Mouse (Mus musculus) lung, embryonic 15.5 days (tissue): ENCODE measurements around the gene Akap13. TPM values are rescaled to one million over a fixed set of nuclear protein-coding genes. Genes with fewer than 3 reads are reported as not detected.

Experiments used
- ATAC-seq: fragments of 200-750 bp; cut with Nextera tagmentation; 2 replicates; pipeline ENCODE4 v1.8.0; 2017; ENCODE audit warnings: moderate number of reproducible peaks, borderline replicate concordance; ENCODE audit not compliant: low FRiP score, low TSS enrichment; ENCODE audit errors: extremely low read depth
- H3K27ac ChIP-seq: fragments of 300-500 bp; sonication (generic); 2 replicates; pipeline ENCODE4 v1.5.1; 2015; ENCODE audit warnings: moderate library complexity, mild to moderate bottlenecking, inconsistent platforms
- H3K27me3 ChIP-seq: fragments of 300-500 bp; sonication (generic); 2 replicates; pipeline ENCODE4 v1.6.1; 2015; ENCODE audit warnings: inconsistent platforms
- H3K36me3 ChIP-seq: fragments of 300-500 bp; sonication (generic); 2 replicates; pipeline ENCODE4 v1.6.1; 2015; ENCODE audit warnings: inconsistent platforms
- H3K4me1 ChIP-seq: fragments of 300-500 bp; sonication (generic); 2 replicates; pipeline ENCODE4 v1.6.1; 2015; ENCODE audit warnings: inconsistent platforms
- H3K4me2 ChIP-seq: fragments of 300-500 bp; sonication (generic); 2 replicates; pipeline ENCODE4 v1.6.1; 2015; ENCODE audit warnings: inconsistent platforms, mild to moderate bottlenecking, moderate library complexity
- H3K4me3 ChIP-seq: fragments of 300-500 bp; sonication (generic); 2 replicates; pipeline ENCODE4 v1.5.1; 2015; ENCODE audit warnings: mild to moderate bottlenecking, inconsistent platforms
- H3K9ac ChIP-seq: fragments of 300-500 bp; sonication (generic); 2 replicates; pipeline ENCODE4 v1.6.1; 2015; ENCODE audit warnings: inconsistent platforms
- H3K9me3 ChIP-seq: fragments of 300-500 bp; sonication (generic); 2 replicates; pipeline ENCODE4 v1.6.1; 2016; ENCODE audit warnings: inconsistent platforms
- WGBS: fragments of 180-500 bp; shearing (Covaris S2); methylation state at CpG from one replicate; pipeline ENCODE4 v1.1.7; 2015; 5-methylcytosine and 5-hydroxymethylcytosine counted together
- polyA plus RNA-seq: library from polyadenylated mRNA; unstranded; fragments of >200 nt; fragmentation: Nextera tagmentation; extraction: Ambion mirVana; gene quantifications from 2 replicates; pipeline ENCODE4 v1.2.1, GENCODE M21; 2015

Gene Akap13
- polyA plus RNA-seq, 1 experiment from 2014 or later = 39.0 TPM

DNA sequence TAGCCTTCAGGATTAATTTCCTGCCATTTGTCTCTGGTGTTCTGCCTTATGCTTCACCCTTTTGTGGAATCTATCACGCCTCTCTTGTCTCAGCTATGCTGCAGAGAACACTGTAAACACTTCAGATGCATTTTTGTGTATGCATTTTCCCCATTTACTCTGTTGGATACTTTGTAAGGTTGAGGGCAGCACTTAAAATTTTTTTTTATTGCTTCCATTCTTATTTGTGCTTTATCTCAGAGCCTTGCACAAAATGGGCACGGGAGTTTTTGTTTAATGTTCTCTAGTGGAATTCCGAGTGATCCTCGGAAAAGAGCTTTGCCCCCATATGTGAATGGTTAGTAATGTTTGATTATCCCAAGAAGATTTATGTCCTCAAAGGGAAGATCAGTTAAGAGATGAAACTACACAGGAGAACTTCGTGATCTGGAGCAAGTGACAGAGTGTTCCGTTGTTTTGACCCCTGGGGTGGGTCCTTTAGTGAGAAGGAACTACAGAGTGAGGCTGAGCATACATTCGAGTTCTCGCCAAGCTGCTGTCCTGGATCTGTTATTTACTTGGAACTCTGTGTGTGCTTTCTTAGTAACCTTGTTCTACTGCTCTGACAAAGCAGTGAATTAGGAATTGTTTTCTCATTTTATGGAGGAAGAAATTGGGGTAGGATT, 97.8 kb downstream of the Akap13 start:
- H3K27ac ChIP-seq = peak overlapping the region; percentile 66
- no peaks in the 10 kb centered on the region for H3K36me3 ChIP-seq
- no peak overlapping the region for H3K9ac ChIP-seq
- no peaks in the 10 kb centered on the region for H3K9me3 ChIP-seq
- H3K4me1 ChIP-seq = peaks cover 53% of the 10 kb centered on the region
- no peak for ATAC-seq
- no peak overlapping the region for H3K4me3 ChIP-seq
- no peak overlapping the region for H3K4me2 ChIP-seq
- no peaks in the 10 kb centered on the region for H3K27me3 ChIP-seq
- WGBS = 36% methylated on average over 8 of the region's 8 CpGs

GRCm38 (mm10) chr7:75553667-75554045, 98.3 kb downstream of the Akap13 start:
- Histone ChIP-seq H3K4me2 (no peak overlapping the region), H3K9me3 (no peaks in the 10 kb centered on the region), H3K27me3 (no peaks in the 10 kb centered on the region), H3K36me3 (no peaks in the 10 kb centered on the region), H3K4me1 (peaks cover 58% of the 10 kb centered on the region), H3K27ac (peak overlapping the region; percentile 66), H3K9ac (no peak overlapping the region), H3K4me3 (no peak overlapping the region)
- no peak for ATAC-seq

DNA sequence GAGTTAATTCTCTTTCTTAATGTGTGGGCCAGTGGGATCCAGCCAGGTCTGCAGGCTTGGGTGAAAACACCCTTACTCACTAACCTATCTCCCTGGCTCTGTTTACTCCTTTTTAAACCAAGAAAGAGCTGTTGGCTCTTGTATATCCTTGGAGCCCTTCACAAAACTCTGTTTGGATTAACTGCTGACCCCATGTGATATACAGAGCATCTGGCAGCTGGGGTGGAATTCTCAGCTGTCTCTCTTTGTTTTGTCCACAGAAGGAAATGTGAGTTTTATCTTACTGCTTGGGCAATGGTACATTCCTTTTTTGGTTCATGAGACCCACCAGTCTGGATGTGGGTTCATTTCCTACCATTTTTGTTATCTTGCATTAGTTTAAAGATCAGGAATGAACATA, 98.7 kb downstream of the Akap13 start:
- ATAC-seq = peak; percentile 79

GRCm38 (mm10) chr7:75555940-75556339, 100.6 kb downstream of the Akap13 start:
- no peak overlapping the region for H3K4me3 ChIP-seq
- H3K27ac ChIP-seq = 0 out of 2 replicates have a peak overlapping the region, but pooled peaks have one; percentile 7
- no peak for ATAC-seq
- no peak overlapping the region for H3K4me2 ChIP-seq
- H3K9ac ChIP-seq = no peak overlapping the region
- no peaks in the 10 kb centered on the region for H3K9me3 ChIP-seq
- no peaks in the 10 kb centered on the region for H3K36me3 ChIP-seq
- 33% methylated on average over 6 of the region's 6 CpGs for WGBS
- H3K27me3 ChIP-seq = no peaks in the 10 kb centered on the region
- H3K4me1 ChIP-seq = peaks cover 62% of the 10 kb centered on the region

More for the DNA sequence above, 98.7 kb downstream of the Akap13 start:
- no peak overlapping the region for H3K9ac ChIP-seq
- H3K4me2 ChIP-seq = no peak overlapping the region
- peaks cover 62% of the 10 kb centered on the region for H3K4me1 ChIP-seq
- H3K9me3 ChIP-seq = no peaks in the 10 kb centered on the region
- H3K36me3 ChIP-seq = no peaks in the 10 kb centered on the region
- H3K27me3 ChIP-seq = no peaks in the 10 kb centered on the region
- no peak overlapping the region for H3K4me3 ChIP-seq
- peak overlapping the region; percentile 66 for H3K27ac ChIP-seq

- Histone ChIP-seq H3K27ac (0 out of 2 replicates have a peak overlapping the region, but pooled peaks have one; percentile 4), H3K27me3 (no peaks in the 10 kb centered on the region), H3K4me3 (no peak overlapping the region), H3K9ac (no peak overlapping the region), H3K4me1 (peaks cover 46% of the 10 kb centered on the region), H3K36me3 (no peaks in the 10 kb centered on the region), H3K4me2 (no peak overlapping the region), H3K9me3 (no peaks in the 10 kb centered on the region)
- WGBS = 88% methylated on average over 1 of the region's 1 CpGs
- no peak for ATAC-seq
These were observed 102.9 kb downstream of the Akap13 start for GRCm38 (mm10) chr7:75558225-75558624.

DNA sequence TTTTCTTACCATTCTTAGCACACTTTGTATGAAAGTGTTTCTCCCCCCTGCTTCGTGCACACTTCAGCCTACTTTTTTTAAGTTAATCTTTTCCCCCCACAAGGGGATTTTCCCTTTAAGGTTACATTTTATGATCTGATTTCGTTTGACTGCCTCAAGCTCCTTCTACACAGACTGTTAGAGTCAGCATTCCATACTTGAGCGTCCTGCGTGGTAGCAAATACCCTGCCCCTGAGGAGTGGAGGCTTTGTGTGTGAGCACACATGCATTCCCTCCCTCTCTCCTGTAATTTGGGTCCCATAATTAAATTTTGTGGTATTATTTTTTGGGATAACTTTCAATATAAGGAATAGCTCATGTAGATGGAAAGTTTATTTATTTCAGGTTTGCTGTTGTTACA, 103.8 kb downstream of the Akap13 start:
- peaks cover 37% of the 10 kb centered on the region for H3K4me1 ChIP-seq
- WGBS = 31% methylated on average over 4 of the region's 4 CpGs

DNA sequence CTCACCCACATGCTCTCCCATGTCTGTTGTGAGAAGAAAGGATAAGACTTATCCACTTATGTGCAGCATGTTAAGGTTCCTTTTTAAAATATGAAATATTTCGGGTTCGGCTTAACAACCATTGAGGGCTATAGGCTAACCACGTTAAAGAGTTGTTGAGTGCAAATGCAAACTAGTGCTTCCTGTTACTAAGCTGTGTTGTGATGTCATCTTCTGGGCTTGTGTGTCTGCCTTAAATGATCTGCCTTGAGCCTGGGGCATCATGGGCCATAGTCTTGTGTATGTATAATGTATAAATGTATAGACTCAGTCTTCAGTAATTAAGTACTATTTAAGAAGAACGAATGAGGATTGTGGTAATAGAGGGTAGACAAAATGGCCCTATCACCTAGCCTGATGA, 104.6 kb downstream of the Akap13 start:
- WGBS = 72% methylated on average over 4 of the region's 4 CpGs
- no peak overlapping the region for H3K27ac ChIP-seq

More for the DNA sequence above, 103.8 kb downstream of the Akap13 start:
- ATAC-seq = no peak
- Histone ChIP-seq H3K9ac (no peak overlapping the region), H3K27ac (no peak overlapping the region; the same call in 1 of the 2 replicates), H3K36me3 (no peaks in the 10 kb centered on the region), H3K4me2 (no peak overlapping the region), H3K4me3 (no peak overlapping the region), H3K27me3 (no peaks in the 10 kb centered on the region), H3K9me3 (no peaks in the 10 kb centered on the region)

GRCm38 (mm10) chr7:75560566-75560965, 105.2 kb downstream of the Akap13 start:
- H3K27me3 ChIP-seq = no peaks in the 10 kb centered on the region
- no peaks in the 10 kb centered on the region for H3K36me3 ChIP-seq
- H3K9me3 ChIP-seq = no peaks in the 10 kb centered on the region
- H3K9ac ChIP-seq = no peak overlapping the region
- no peak overlapping the region for H3K27ac ChIP-seq
- H3K4me3 ChIP-seq = no peak overlapping the region
- H3K4me1 ChIP-seq = peaks cover 28% of the 10 kb centered on the region
- no peak overlapping the region for H3K4me2 ChIP-seq
- ATAC-seq = no peak
- 84% methylated on average over 2 of the region's 2 CpGs for WGBS

More for the DNA sequence above, 104.6 kb downstream of the Akap13 start:
- H3K4me1 ChIP-seq = peaks cover 31% of the 10 kb centered on the region
- H3K4me2 ChIP-seq = no peak overlapping the region
- ATAC-seq = no peak
- H3K9me3 ChIP-seq = no peaks in the 10 kb centered on the region
- H3K36me3 ChIP-seq = no peaks in the 10 kb centered on the region
- no peak overlapping the region for H3K9ac ChIP-seq
- no peaks in the 10 kb centered on the region for H3K27me3 ChIP-seq
- no peak overlapping the region for H3K4me3 ChIP-seq

DNA sequence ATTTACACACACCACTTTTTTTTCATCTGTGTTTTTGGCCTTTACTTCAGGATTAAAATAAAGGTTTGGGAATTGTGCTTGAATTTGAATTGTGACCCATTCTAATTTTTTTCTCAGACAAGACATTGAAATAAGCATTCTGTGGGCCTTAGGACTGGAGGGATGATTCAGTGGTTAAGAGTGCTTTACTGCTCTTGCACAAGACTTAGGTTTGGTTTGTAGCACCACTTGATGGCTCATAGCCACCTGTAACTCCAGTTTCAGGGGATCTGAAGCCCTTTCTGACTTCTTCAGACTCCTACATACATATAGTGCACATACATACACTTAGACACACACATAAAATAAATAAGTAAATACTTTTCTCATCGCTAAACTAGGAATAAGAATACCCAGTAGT, 105.8 kb downstream of the Akap13 start:
- Histone ChIP-seq H3K27ac (no peak overlapping the region), H3K9me3 (no peaks in the 10 kb centered on the region), H3K4me1 (peaks cover 23% of the 10 kb centered on the region), H3K4me2 (no peak overlapping the region), H3K36me3 (no peaks in the 10 kb centered on the region), H3K27me3 (no peaks in the 10 kb centered on the region), H3K4me3 (no peak overlapping the region), H3K9ac (no peak overlapping the region)
- WGBS = 88% methylated on average over 1 of the region's 1 CpGs
- ATAC-seq = no peak

GRCm38 (mm10) chr7:75568276-75568675, 112.9 kb downstream of the Akap13 start:
- WGBS = 51% methylated on average over 4 of the region's 4 CpGs
- no peak overlapping the region for H3K4me3 ChIP-seq
- H3K36me3 ChIP-seq = no peaks in the 10 kb centered on the region
- H3K9ac ChIP-seq = no peak overlapping the region
- no peak overlapping the region for H3K4me2 ChIP-seq
- no peak overlapping the region for H3K27ac ChIP-seq
- peaks cover 12% of the 10 kb centered on the region for H3K4me1 ChIP-seq
- no peak for ATAC-seq
- no peaks in the 10 kb centered on the region for H3K27me3 ChIP-seq
- H3K9me3 ChIP-seq = no peaks in the 10 kb centered on the region

- no peak for ATAC-seq
- Histone ChIP-seq H3K27ac (no peak overlapping the region), H3K27me3 (no peaks in the 10 kb centered on the region), H3K9ac (no peak overlapping the region), H3K4me3 (no peak overlapping the region), H3K36me3 (no peaks in the 10 kb centered on the region), H3K4me2 (no peak overlapping the region), H3K4me1 (peaks cover 12% of the 10 kb centered on the region), H3K9me3 (no peaks in the 10 kb centered on the region)
These were observed 113.5 kb downstream of the Akap13 start for GRCm38 (mm10) chr7:75568883-75569282.

DNA sequence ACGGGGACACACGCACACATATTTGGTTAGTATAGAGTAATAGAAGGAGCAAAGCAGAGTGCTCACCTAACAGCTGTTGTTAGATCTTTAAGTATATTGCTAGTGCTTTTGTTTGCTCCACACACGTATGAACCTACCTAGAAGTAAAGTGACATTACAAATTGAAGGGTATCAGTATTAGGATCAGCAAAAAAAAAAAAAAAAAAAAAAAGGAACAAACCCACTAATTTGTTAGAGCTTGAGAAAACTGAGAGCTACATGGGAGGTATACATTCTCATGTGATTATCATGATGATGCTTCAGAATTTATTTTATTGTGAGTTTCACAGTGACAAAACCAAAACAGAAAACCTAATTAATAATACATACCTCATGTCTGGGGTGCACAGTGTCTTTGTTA, 114.9 kb downstream of the Akap13 start:
- ATAC-seq = no peak
- WGBS = 87% methylated on average over 3 of the region's 3 CpGs

DNA sequence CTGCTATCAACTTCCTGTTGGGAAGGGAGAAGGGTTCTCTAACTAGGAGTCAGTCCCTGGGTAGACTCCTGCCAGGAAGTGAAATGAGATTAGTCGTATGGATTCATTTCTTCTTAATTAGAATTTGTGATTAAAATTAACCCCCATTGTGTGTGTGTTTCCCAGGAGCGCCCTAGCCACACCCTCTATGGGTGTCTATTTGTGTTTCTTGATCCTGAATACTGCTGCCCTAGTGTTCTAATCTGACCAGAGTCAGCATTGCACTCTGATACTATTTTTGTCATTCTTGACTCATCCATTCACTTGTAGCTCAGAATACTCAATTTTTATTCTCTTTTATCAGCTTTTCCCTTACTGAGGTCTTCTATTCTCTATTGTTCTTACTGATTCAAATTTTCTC, 115.7 kb downstream of the Akap13 start:
- 75% methylated on average over 2 of the region's 2 CpGs for WGBS
- Histone ChIP-seq H3K27ac (no peak overlapping the region), H3K36me3 (no peaks in the 10 kb centered on the region), H3K9ac (no peak overlapping the region), H3K27me3 (no peaks in the 10 kb centered on the region), H3K4me3 (no peak overlapping the region), H3K9me3 (no peaks in the 10 kb centered on the region), H3K4me1 (peaks cover 29% of the 10 kb centered on the region), H3K4me2 (no peak overlapping the region)
- no peak for ATAC-seq

More for the DNA sequence above, 114.9 kb downstream of the Akap13 start:
- Histone ChIP-seq H3K27me3 (no peaks in the 10 kb centered on the region), H3K9ac (no peak overlapping the region), H3K4me1 (peaks cover 20% of the 10 kb centered on the region), H3K27ac (no peak overlapping the region), H3K36me3 (no peaks in the 10 kb centered on the region), H3K4me2 (no peak overlapping the region), H3K9me3 (no peaks in the 10 kb centered on the region), H3K4me3 (no peak overlapping the region)
